Mouse (Mus musculus) liver, embryonic 14.5 days (tissue): Measurements from ENCODE around the gene Olfr692. TPM values are rescaled to one million over a fixed set of nuclear protein-coding genes. Genes with fewer than 3 reads are reported as not detected.

Source experiments
- ATAC-seq: fragments of 200-750 bp; cut with Nextera tagmentation; 2 replicates; pipeline ENCODE4 v1.8.0; 2017; ENCODE audit warnings: moderate number of reproducible peaks, mild to moderate bottlenecking, moderate library complexity; ENCODE audit not compliant: insufficient read depth
- DNase-seq, 3 experiments: peaks; one replicate each; pipeline ENCODE4 v3.0.0-alpha.2; 2012 to 2013; ENCODE audit warnings: low read depth in 3 of 3, low spot score in 3 of 3
- H3K27ac ChIP-seq: fragments of 300-500 bp; sonication (generic); 2 replicates; pipeline ENCODE4 v1.5.1; 2014; ENCODE audit warnings: moderate library complexity, mild to moderate bottlenecking, control low read depth, inconsistent platforms
- H3K27me3 ChIP-seq: fragments of 300-500 bp; sonication (generic); 2 replicates; pipeline ENCODE4 v1.6.1; 2014; ENCODE audit warnings: mild to moderate bottlenecking, low read length, moderate library complexity; ENCODE audit not compliant: control insufficient read depth, insufficient read depth
- H3K36me3 ChIP-seq: fragments of 300-500 bp; sonication (generic); replicated peaks from 2 replicates; pipeline ENCODE4 v1.6.1; 2014; ENCODE audit warnings: low read depth; ENCODE audit not compliant: control insufficient read depth, insufficient read depth
- H3K4me1 ChIP-seq, 2 experiments: fragments of 200-500 bp in 1 of 2; fragments of 300-500 bp in 1 of 2; sonication (generic) in 1 of 2; replicated peaks; 2 replicates each; pipeline ENCODE4 v1.6.1; 2012 to 2014; ENCODE audit warnings: antibody characterized with exemption in 1 of 2, inconsistent platforms in 1 of 2, low read length in 1 of 2; ENCODE audit not compliant: control insufficient read depth in 2 of 2, insufficient read depth in 2 of 2
- H3K4me2 ChIP-seq: fragments of 300-500 bp; sonication (generic); 2 replicates; pipeline ENCODE4 v1.6.1; 2014; ENCODE audit warnings: low read depth, mild to moderate bottlenecking, control low read depth, moderate library complexity
- H3K4me3 ChIP-seq, 2 experiments: fragments of 200-500 bp in 1 of 2; fragments of 300-500 bp in 1 of 2; sonication (generic) in 1 of 2; 2 replicates each; pipeline ENCODE4 v1.5.1; 2012 to 2014; ENCODE audit warnings: low read depth in 2 of 2, low read length in 2 of 2, mild to moderate bottlenecking in 2 of 2, control low read depth in 1 of 2, inconsistent platforms in 1 of 2, moderate library complexity in 1 of 2; ENCODE audit not compliant: insufficient read depth in 1 of 2
- H3K9ac ChIP-seq: fragments of 300-500 bp; sonication (generic); replicated peaks from 2 replicates; pipeline ENCODE4 v1.6.1; 2014; ENCODE audit warnings: mild to moderate bottlenecking, control low read depth, moderate library complexity
- H3K9me3 ChIP-seq: fragments of 300-500 bp; sonication (generic); 2 replicates; pipeline ENCODE4 v1.6.1; 2016; ENCODE audit warnings: low read length, mixed read lengths; ENCODE audit not compliant: control insufficient read depth
- CTCF ChIP-seq: IDR thresholded peaks from 2 replicates; pipeline ENCODE4 v1.5.1; 2016; ENCODE audit warnings: antibody characterized with exemption, low read depth, control low read depth
- EP300 ChIP-seq: IDR thresholded peaks from 2 replicates; pipeline ENCODE4 v1.6.1; 2016; ENCODE audit warnings: antibody characterized with exemption, low read depth
- WGBS: fragments of 180-500 bp; shearing (Covaris S2); extraction: QIAGEN DNeasy Blood & Tissue Kit; methylation state at CpG from one replicate; pipeline ENCODE4 v1.1.7; 2014; ENCODE audit not compliant: insufficient replicate concordance; 5-methylcytosine and 5-hydroxymethylcytosine counted together
- polyA plus RNA-seq, 2 experiments: library from polyadenylated mRNA; depleted of rRNA in 1 of 2; stranded (reverse) in 1 of 2; unstranded in 1 of 2; fragments of >200 nt; fragmentation: Nextera tagmentation in 1 of 2; extraction: Ambion mirVana in 1 of 2; gene quantifications; 2 replicates each; pipeline versions ENCODE4 v1.2.1 to v1.2.3; 2012 to 2014

The Olfr692 gene
- polyA plus RNA-seq, 2 experiments, result not detected

DNA sequence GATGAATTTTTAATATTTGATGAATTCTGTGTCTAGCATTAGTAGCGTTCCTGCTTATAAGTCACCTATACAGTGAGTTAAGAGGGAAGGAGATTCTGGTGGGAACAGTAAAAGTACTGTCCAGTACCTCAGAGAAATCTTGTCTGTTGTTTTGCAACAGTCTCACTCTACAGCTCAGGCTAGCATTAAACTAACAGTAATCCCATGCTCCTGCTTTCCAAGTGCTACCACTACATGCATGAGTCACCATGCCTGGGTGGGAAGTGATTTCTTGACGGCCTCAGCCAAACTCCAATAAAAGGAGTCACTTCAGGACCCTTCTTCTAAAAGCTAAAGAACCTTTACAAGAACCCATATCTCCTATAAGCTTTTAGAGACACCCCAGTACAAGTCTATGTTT lies 6.3 kb upstream of the Olfr692 start:
- ATAC-seq (no peak), DNase-seq (no peak)
- 62% methylated on average over 2 of the region's 2 CpGs for WGBS
- Histone ChIP-seq H3K4me2 (no peak overlapping the region), H3K27me3 (no peaks in the 10 kb centered on the region), H3K4me1 (no peaks in the 10 kb centered on the region), H3K36me3 (no peaks in the 10 kb centered on the region), H3K9ac (no peak overlapping the region), H3K4me3 (no peak overlapping the region), H3K9me3 (no peaks in the 10 kb centered on the region), H3K27ac (no peak overlapping the region)
- TF ChIP-seq CTCF (no peak), EP300 (no peak)

GRCm38 (mm10) chr7:105367268-105367667 lies 762 bp upstream of the Olfr692 start:
- 66% methylated on average over 5 of the region's 5 CpGs for WGBS
- ATAC-seq (no peak), DNase-seq (no peak)
- no peak overlapping the region for H3K9ac ChIP-seq
- no peaks in the 10 kb centered on the region for H3K27me3 ChIP-seq
- H3K4me2 ChIP-seq, result no peak overlapping the region
- no peak for TF ChIP-seq EP300
- TF ChIP-seq CTCF, result no peak
- no peak overlapping the region for H3K27ac ChIP-seq
- no peak overlapping the region for H3K4me3 ChIP-seq
- no peaks in the 10 kb centered on the region for H3K36me3 ChIP-seq
- no peaks in the 10 kb centered on the region for H3K4me1 ChIP-seq
- H3K9me3 ChIP-seq, result no peaks in the 10 kb centered on the region

DNA sequence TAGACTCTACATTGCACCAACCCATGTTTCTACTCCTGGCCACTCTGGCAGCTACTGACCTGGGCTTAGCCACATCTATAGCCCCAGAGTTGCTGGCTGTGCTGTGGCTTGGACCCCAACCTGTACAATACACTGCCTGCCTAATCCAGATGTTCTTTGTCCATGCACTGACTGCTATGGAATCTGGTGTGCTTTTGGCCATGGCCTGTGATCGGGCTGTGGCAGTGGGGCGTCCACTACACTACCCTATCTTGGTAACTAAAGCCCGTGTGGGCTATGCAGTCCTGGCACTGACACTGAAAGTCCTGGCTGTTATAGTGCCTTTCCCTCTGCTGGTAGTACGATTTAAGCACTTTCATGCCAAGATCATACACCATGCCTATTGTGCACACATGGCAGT lies 491 bp downstream of the Olfr692 start:
- no peak overlapping the region for H3K9ac ChIP-seq
- ATAC-seq, result no peak
- 80% methylated on average over 4 of the region's 4 CpGs for WGBS
- H3K9me3 ChIP-seq, result no peaks in the 10 kb centered on the region
- H3K36me3 ChIP-seq, result no peaks in the 10 kb centered on the region
- peaks cover 0 to 2% of the 10 kb centered on the region in 2 experiments; a peak in 2 of 4 replicates for H3K4me1 ChIP-seq
- H3K27me3 ChIP-seq, result no peaks in the 10 kb centered on the region
- H3K4me3 ChIP-seq, result no peak overlapping the region
- DNase-seq, result no peak
- TF ChIP-seq CTCF, result no peak
- no peak for TF ChIP-seq EP300
- H3K27ac ChIP-seq, result no peak overlapping the region
- no peak overlapping the region for H3K4me2 ChIP-seq

DNA sequence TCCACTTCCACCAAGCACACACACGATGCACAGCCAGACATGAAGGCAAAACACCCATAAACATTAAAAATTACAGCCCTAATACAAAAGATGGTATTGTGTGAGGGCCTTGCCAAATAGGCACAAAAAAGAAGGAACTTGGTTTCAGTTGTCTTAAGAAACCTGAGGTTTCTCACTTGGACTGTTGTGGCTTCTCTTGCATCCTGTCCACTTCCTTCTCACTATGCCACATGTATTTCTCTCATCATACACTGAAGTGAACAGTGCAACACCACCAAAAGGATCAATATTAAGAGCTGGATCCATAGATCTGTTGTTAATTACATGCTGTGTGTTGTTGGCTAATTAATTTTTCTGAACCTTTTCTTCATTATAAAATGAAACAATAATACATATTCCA lies 4.9 kb downstream of the Olfr692 start:
- DNase-seq, result no peak
- Histone ChIP-seq H3K27ac (no peak overlapping the region), H3K4me1 (peaks cover 0 to 2% of the 10 kb centered on the region in 2 experiments; a peak in 2 of 4 replicates), H3K9me3 (no peaks in the 10 kb centered on the region), H3K27me3 (no peaks in the 10 kb centered on the region), H3K4me3 (no peak overlapping the region), H3K36me3 (no peaks in the 10 kb centered on the region), H3K9ac (no peak overlapping the region), H3K4me2 (no peak overlapping the region)
- ATAC-seq, result no peak
- WGBS, result 42% methylated on average over 1 of the region's 1 CpGs
- TF ChIP-seq EP300, result no peak
- no peak for TF ChIP-seq CTCF

DNA sequence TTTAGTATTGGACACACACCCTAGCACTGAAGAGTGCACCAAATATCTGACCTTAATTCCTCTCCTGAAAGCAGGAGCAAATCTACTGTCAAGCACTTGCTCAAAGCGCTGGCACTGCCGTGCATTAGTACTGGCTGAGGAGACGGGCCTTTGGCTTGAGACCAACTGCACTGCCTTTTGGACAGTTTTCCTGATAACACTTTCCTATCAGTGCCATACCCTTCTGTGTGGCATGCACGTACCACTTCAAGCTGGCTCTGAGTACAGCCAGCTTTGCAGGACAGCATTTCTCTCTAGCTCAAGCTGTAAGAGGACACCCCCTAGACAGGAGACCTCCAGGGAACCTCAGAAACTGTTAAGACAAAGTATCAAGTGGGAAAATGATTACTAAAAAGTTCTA lies 5.5 kb downstream of the Olfr692 start:
- no peaks in the 10 kb centered on the region for H3K27me3 ChIP-seq
- 20% methylated on average over 4 of the region's 4 CpGs for WGBS
- ATAC-seq, result 0 out of 2 replicates have a peak, but pooled peaks have one; percentile 25
- no peak overlapping the region for H3K4me3 ChIP-seq
- TF ChIP-seq CTCF (no peak), EP300 (0 out of 2 replicates have a peak, but pooled peaks have one; percentile 10)
- no peak for DNase-seq
- no peaks in the 10 kb centered on the region for H3K9me3 ChIP-seq
- no peak overlapping the region for H3K27ac ChIP-seq
- H3K4me2 ChIP-seq, result no peak overlapping the region
- H3K9ac ChIP-seq, result no peak overlapping the region
- peaks cover 0 to 2% of the 10 kb centered on the region in 2 experiments; a peak in 2 of 4 replicates for H3K4me1 ChIP-seq
- no peaks in the 10 kb centered on the region for H3K36me3 ChIP-seq
